ENCODE assay signal across 12 mouse cellular contexts in genomic region chr15:5446040-5446755, GRCm38 (mm10).
DNase-seq lines count a peak whose midpoint lies in the region; ATAC-seq and TF ChIP-seq lines count a peak whose summit lies in the region.
"Had no signal": no experiment of that assay in that cellular context is flagged by ENCODE, and none has a peak within 500 bp of the region (broad histone marks: within the 10 kb centered on the region; RNA-seq: fewer than 3 reads in every experiment).

No protein-coding gene starts in this region.

- H3K4me2 ChIP-seq in forebrain, embryonic 12.5 days, result no peak overlapping the region
- H3K4me2 ChIP-seq: heart, embryonic 15.5 days; lung, embryonic 14.5 days had no signal

- 39% methylated on average over 9 of the region's 9 CpGs for WGBS in spleen, adult 2 months
- 90% methylated on average over 9 of the region's 9 CpGs for WGBS in forebrain, embryonic 12.5 days

- no peak for TF ChIP-seq POLR2A in spleen, adult 2 months (IDR thresholded peaks at IDR 0.05; ENCODE audit: low read depth, low read length)
- TF ChIP-seq POLR2A in bone marrow macrophage, adult 2 months (IDR thresholded peaks at IDR 0.05; ENCODE audit: borderline replicate concordance, low read depth, low read length), result no peak

- peaks cover 7% of the 10 kb centered on the region for H3K4me1 ChIP-seq in spleen, adult 2 months (ENCODE audit: control insufficient read depth, insufficient read depth, insufficient read length)
- peaks cover 16% of the 10 kb centered on the region for H3K4me1 ChIP-seq in bone marrow macrophage, adult 2 months (ENCODE audit: control insufficient read depth, insufficient read depth, low read length)
- H3K4me1 ChIP-seq in forebrain, embryonic 12.5 days, result no peaks in the 10 kb centered on the region

- H3K27ac ChIP-seq in spleen, adult 2 months (ENCODE audit: insufficient read depth, low read length), result peak overlapping the region; percentile 82
- peak overlapping the region; percentile 89 for H3K27ac ChIP-seq in bone marrow macrophage, adult 2 months (ENCODE audit: insufficient read depth, low read depth, low read length)
- no peak overlapping the region for H3K27ac ChIP-seq in forebrain, embryonic 12.5 days
- H3K27ac ChIP-seq: heart, embryonic 15.5 days had no signal

- no peak for TF ChIP-seq CTCF in spleen, adult 2 months (IDR thresholded peaks at IDR 0.05; ENCODE audit: extremely low read depth, insufficient read depth, insufficient read length, insufficient replicate concordance)
- TF ChIP-seq CTCF in bone marrow macrophage, adult 2 months (IDR thresholded peaks at IDR 0.05; ENCODE audit: low read depth, low read length), result no peak

- H3K9me3 ChIP-seq in forebrain, embryonic 12.5 days, result no peaks in the 10 kb centered on the region
- H3K9me3 ChIP-seq: heart, embryonic 15.5 days had no signal

- no peak overlapping the region for H3K4me3 ChIP-seq in spleen, adult 2 months (ENCODE audit: extremely low read depth, insufficient read depth, insufficient read length)
- H3K4me3 ChIP-seq in bone marrow macrophage, adult 2 months (ENCODE audit: insufficient read depth, low read length), result peak overlapping the region; percentile 32
- no peak overlapping the region for H3K4me3 ChIP-seq in forebrain, embryonic 12.5 days (replicated peaks)
- H3K4me3 ChIP-seq: heart, embryonic 15.5 days had no signal

- no peak overlapping the region for H3K9ac ChIP-seq in forebrain, embryonic 12.5 days
- H3K9ac ChIP-seq: heart, embryonic 15.5 days; lung, embryonic 14.5 days had no signal

- no peaks in the 10 kb centered on the region for H3K27me3 ChIP-seq in spleen, adult 2 months (ENCODE audit: control insufficient read depth, insufficient read depth, low read length)
- no peaks in the 10 kb centered on the region for H3K27me3 ChIP-seq in forebrain, embryonic 12.5 days
- H3K27me3 ChIP-seq: heart, embryonic 15.5 days had no signal

- no peak for ATAC-seq in forebrain, embryonic 12.5 days (ENCODE audit: low FRiP score)
- ATAC-seq: forebrain, embryonic 16.5 days had no signal

- DNase-seq in gastrocnemius, adult 18-20 months (ENCODE audit: low spot score), result peak; percentile 14
- no peak for DNase-seq in gastrocnemius, adult 8-10 months (ENCODE audit: low spot score in 2 of 2)
- peak in 1 of 2 experiments; percentile 65 for DNase-seq in spleen, adult 2 months (ENCODE audit: low read depth in 1 of 2, low spot score in 2 of 2)
- no peak for DNase-seq in spleen, postnatal 14 days (ENCODE audit: low spot score in 2 of 2)
- peak; percentile 18 for DNase-seq in skeletal muscle tissue, adult 2 months (ENCODE audit: low read depth, low spot score)
- DNase-seq in frontal cortex, postnatal 14 days (ENCODE audit: low spot score in 2 of 2), result no peak
- DNase-seq: kidney, adult 18-20 months; lung, embryonic 14.5 days had no signal

- H3K36me3 ChIP-seq in spleen, adult 2 months (ENCODE audit: control insufficient read depth, insufficient read depth, low read length), result no peaks in the 10 kb centered on the region
- H3K36me3 ChIP-seq in forebrain, embryonic 12.5 days (replicated peaks), result no peaks in the 10 kb centered on the region
- H3K36me3 ChIP-seq: heart, embryonic 15.5 days had no signal

Comparison
In these comparisons a context has a peak if more than half of its experiments do, and no peak if none do; other contexts are left out.
1. DNase-seq: peak in gastrocnemius, adult 18-20 months (single experiment) and skeletal muscle tissue, adult 2 months (single experiment); none in gastrocnemius, adult 8-10 months (0 of 2), spleen, postnatal 14 days (0 of 2) and frontal cortex, postnatal 14 days (0 of 2).